Mouse (Mus musculus) cerebellum, adult 2 months (tissue): Measurements from ENCODE around the gene Styk1.

Source experiments
- CTCF ChIP-seq: fragments of 200-500 bp; IDR thresholded peaks from 2 replicates; pipeline ENCODE4 v1.5.1; 2011; ENCODE audit warnings: low read depth, mild to moderate bottlenecking, control low read depth, low read length, moderate library complexity, borderline replicate concordance; ENCODE audit not compliant: insufficient read depth
- POLR2A ChIP-seq: fragments of 200-500 bp; IDR thresholded peaks from 2 replicates; pipeline ENCODE4 v1.6.1; 2011; ENCODE audit warnings: low read length, control low read depth, borderline replicate concordance; ENCODE audit not compliant: insufficient read depth

- TF ChIP-seq CTCF (no peak), POLR2A (no peak)
Observed at GRCm38 (mm10) chr6:131374594-131375340, 21.4 kb upstream of the Styk1 start.
